19 mouse cellular contexts compared by ENCODE assay signal in the genomic region with DNA sequence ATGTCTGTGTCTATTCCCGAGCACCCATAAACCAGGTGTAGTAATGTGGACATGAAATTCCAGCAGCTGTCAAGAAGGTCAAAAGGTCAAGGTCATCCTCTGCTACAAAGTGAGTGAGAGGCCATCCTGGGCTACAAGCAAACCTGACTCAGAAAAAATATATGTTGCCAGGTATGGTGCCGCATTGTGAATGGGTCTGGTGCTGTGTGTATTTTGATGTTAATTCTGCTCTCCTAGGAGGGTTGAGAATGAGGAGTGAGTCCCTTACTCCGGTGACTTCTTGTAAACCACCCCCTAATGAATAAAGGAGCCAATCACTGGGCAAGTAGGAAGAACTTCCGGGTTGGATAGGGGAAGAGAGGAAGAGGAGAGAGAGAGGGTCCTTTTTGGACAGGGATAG.
"Had no signal": no experiment of that assay in that cellular context is flagged by ENCODE, and none has a peak within 500 bp of the region (broad histone marks: within the 10 kb centered on the region; RNA-seq: fewer than 3 reads in every experiment).

No protein-coding gene starts in this region.

- H3K4me1 ChIP-seq: midbrain, embryonic 13.5 days; midbrain, embryonic 15.5 days; neural tube, embryonic 12.5 days had no signal

- H3K9ac ChIP-seq: liver, embryonic 15.5 days; liver, postnatal 0 days; lung, embryonic 15.5 days; midbrain, embryonic 13.5 days; midbrain, embryonic 15.5 days; neural tube, embryonic 12.5 days had no signal

- H3K27me3 ChIP-seq: liver, embryonic 15.5 days; lung, embryonic 15.5 days; midbrain, embryonic 13.5 days; midbrain, embryonic 15.5 days; neural tube, embryonic 12.5 days had no signal

- DNase-seq: liver, postnatal 0 days; lung, adult 2 months; lung, postnatal 14 days; lung, postnatal 36 days; retina, postnatal 1 day; right cerebral cortex, adult 18-20 months; right cerebral cortex, postnatal 25 days; right cerebral cortex, postnatal 4 days; spleen, adult 18-20 months; thymus, adult 18-20 months; thymus, postnatal 25 days; thymus, postnatal 4 days had no signal

- H3K27ac ChIP-seq: liver, embryonic 15.5 days; lung, embryonic 15.5 days; macrophage; midbrain, embryonic 13.5 days; midbrain, embryonic 15.5 days; neural tube, embryonic 12.5 days had no signal

- H3K4me3 ChIP-seq: liver, embryonic 15.5 days; lung, embryonic 15.5 days; megakaryocyte, embryonic 14.5 days; midbrain, embryonic 13.5 days; midbrain, embryonic 15.5 days; neural tube, embryonic 12.5 days had no signal

- H3K9me3 ChIP-seq: liver, embryonic 15.5 days; lung, embryonic 15.5 days; megakaryocyte, embryonic 14.5 days; midbrain, embryonic 13.5 days; midbrain, embryonic 15.5 days; neural tube, embryonic 12.5 days had no signal

- H3K36me3 ChIP-seq: liver, embryonic 15.5 days; lung, embryonic 15.5 days; midbrain, embryonic 13.5 days; midbrain, embryonic 15.5 days had no signal
